Mouse (Mus musculus) CH12.LX (cell line): ENCODE measurements around the gene 4930442H23Rik.

Source experiments
- EP300 ChIP-seq: IDR thresholded peaks from 2 replicates; pipeline ENCODE4 v1.6.1; 2011; ENCODE audit warnings: low read length, improper control_type of control experiment
- POLR2A ChIP-seq: IDR thresholded peaks from 2 replicates; pipeline ENCODE4 v1.6.1; 2011; ENCODE audit warnings: low read depth, mild to moderate bottlenecking, improper control_type of control experiment, low read length

- TF ChIP-seq EP300 (no peak), POLR2A (no peak)
These were observed 40.5 kb downstream of the 4930442H23Rik start for GRCm38 (mm10) chr10:81143157-81143633.
